Mouse (Mus musculus) testis, adult 2 months (tissue): ENCODE data around the gene Pdia2. TPM values are rescaled to one million over a fixed set of nuclear protein-coding genes. Genes with fewer than 3 reads are reported as not detected.
A peak's percentile ranks its signal among the peaks of the same experiment; 100 is the strongest.
"Not testable (repeated sequence)": the region's sequence is repeated elsewhere in the genome, so short reads cannot be mapped to it uniquely, and the experiment has no call there.

Experiments
- H3K27ac ChIP-seq: fragments of 200-500 bp; 2 replicates; pipeline ENCODE4 v1.5.1; 2012; ENCODE audit warnings: low read depth, low read length; ENCODE audit not compliant: control insufficient read depth, insufficient read depth
- H3K27me3 ChIP-seq: fragments of 200-500 bp; 2 replicates; pipeline ENCODE4 v1.6.1; 2012; ENCODE audit warnings: mild to moderate bottlenecking, low read length, moderate library complexity; ENCODE audit not compliant: control insufficient read depth, insufficient read depth
- H3K36me3 ChIP-seq: fragments of 200-500 bp; 2 replicates; pipeline ENCODE4 v1.6.1; 2012; ENCODE audit warnings: mild to moderate bottlenecking, low read length; ENCODE audit not compliant: control insufficient read depth, insufficient read depth
- H3K4me1 ChIP-seq: fragments of 200-500 bp; 2 replicates; pipeline ENCODE4 v1.6.1; 2012; ENCODE audit warnings: low read length; ENCODE audit not compliant: control insufficient read depth, insufficient read depth
- H3K4me3 ChIP-seq: fragments of 200-500 bp; 2 replicates; pipeline ENCODE4 v1.5.1; 2012; ENCODE audit warnings: low read depth, mild to moderate bottlenecking, low read length, moderate library complexity, mixed read lengths; ENCODE audit not compliant: control insufficient read depth
- CTCF ChIP-seq: fragments of 200-500 bp; IDR thresholded peaks from 2 replicates; pipeline ENCODE4 v1.5.1; 2012; ENCODE audit warnings: low read depth, mild to moderate bottlenecking, inconsistent platforms, low read length, moderate library complexity; ENCODE audit not compliant: control insufficient read depth, insufficient read depth, insufficient replicate concordance
- POLR2A ChIP-seq: fragments of 200-500 bp; IDR thresholded peaks from 2 replicates; pipeline ENCODE4 v1.6.1; 2012; ENCODE audit warnings: low read depth, mild to moderate bottlenecking, inconsistent platforms, low read length, moderate library complexity; ENCODE audit not compliant: control insufficient read depth
- polyA plus RNA-seq: library from polyadenylated mRNA; depleted of rRNA; stranded (reverse); fragments of >200 nt; gene quantifications from 2 replicates; pipeline ENCODE4 v1.2.3, GENCODE M21; 2012

The Pdia2 gene
- polyA plus RNA-seq, 1 experiment = not detected

DNA sequence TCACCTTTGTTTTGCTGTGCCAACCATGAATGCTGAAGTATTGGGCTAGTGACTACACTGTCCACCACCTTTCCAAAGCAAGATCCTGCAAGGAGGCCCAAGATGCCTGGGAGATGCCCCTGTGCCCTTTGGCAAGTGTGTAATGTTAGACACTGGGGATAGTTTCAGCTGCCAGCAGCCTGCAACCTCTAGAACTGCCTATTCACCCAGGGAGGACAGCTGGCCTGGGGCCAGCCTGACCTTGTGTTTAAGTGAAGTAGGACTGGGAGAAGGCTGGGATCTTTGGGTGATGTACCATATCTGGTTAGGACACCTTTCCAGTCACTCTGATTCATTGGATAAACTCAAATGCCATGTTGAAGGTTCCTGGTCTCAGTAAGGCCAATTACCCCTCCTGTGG lies 3.1 kb upstream of the Pdia2 start:
- TF ChIP-seq POLR2A (no peak), CTCF (no peak)
- H3K4me3 ChIP-seq = no peak overlapping the region
- H3K27ac ChIP-seq = no peak overlapping the region
- no peaks in the 10 kb centered on the region for H3K27me3 ChIP-seq
- no peaks in the 10 kb centered on the region for H3K36me3 ChIP-seq
- H3K4me1 ChIP-seq = peaks cover 36% of the 10 kb centered on the region

DNA sequence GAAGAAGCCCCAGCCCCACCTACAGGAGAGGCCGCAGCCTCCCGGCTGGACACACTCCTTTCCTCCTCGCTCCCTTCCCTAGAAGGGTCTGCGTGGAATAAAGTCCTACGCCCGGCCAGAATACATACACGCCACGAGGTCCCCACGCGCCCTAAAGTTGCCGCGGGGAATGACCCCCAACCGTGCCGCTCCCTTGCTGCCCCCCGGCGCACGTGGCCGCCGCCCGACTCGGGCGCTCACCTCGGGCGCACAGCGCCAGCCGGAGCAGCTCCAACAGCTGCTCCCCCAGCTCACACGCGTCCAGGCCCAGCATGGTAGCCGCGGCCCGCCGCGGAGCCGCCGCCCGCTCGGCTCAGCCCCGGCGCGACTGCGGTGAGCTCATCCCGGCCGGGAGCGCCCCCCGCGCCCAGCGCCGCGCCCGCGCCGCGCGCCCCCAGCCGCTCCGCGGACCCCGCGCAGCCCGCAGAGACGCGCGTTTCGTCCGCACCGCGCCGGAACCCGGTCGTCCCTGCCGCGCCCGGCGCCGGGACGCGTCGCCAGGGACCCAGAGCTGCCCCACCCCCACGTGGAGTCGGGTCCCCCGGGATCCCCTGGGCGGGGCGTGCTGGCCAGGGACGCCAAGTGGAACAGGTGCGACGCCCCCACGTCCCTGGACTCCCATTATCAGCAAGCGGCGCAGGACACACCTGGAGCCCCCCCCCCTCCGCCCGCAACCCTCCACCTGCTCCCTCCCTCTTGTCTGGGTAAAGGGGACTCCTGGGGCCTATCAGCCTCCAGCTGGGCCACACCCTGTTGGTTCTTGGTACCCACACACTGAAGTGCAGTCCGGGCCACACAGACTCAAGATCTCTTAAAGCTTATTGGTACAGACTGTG lies 2.2 kb upstream of the Pdia2 start:
- Histone ChIP-seq H3K4me3 (peak overlapping the region; percentile 82), H3K27me3 (no peaks in the 10 kb centered on the region), H3K36me3 (no peaks in the 10 kb centered on the region), H3K4me1 (peaks cover 36% of the 10 kb centered on the region), H3K27ac (no peak overlapping the region)
- TF ChIP-seq CTCF = no peak
- TF ChIP-seq POLR2A = no peak

DNA sequence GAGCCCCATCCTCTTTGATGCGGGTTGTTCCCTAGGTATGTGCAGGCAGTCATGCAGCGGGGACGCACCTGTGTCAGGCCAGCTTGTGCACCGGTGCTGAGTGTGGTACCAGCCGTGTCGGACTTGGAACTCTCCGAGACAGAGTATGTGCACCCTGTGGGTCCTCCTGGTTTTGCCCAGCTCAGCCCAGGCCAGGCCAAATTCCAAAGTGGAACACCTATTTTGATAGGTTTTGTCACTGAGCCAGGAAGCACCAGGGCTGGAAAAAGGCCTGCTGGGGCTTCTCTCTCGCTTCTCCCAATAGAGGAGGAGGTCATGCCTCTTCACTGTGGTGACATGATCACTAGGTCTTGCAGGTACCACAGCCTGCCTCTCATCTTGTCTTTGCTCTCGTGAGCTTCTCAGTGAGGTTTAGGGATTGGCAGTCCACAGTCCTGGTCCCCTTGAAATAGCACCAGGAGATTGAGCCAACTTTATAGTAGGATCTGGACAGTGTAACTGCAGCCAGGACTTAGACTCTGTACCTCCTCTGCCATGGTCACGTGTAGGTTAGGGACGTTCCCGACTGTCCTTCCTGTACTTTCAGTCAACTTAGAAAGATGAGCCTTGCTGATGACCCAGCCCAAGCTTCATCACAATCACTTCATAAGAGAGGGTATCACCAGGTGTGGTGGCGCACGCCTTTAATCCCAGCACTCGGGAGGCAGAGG lies 6.3 kb downstream of the Pdia2 start:
- Histone ChIP-seq H3K27me3 (no peaks in the 10 kb centered on the region), H3K36me3 (peaks cover 4% of the 10 kb centered on the region)
- TF ChIP-seq CTCF (no peak), POLR2A (no peak)

DNA sequence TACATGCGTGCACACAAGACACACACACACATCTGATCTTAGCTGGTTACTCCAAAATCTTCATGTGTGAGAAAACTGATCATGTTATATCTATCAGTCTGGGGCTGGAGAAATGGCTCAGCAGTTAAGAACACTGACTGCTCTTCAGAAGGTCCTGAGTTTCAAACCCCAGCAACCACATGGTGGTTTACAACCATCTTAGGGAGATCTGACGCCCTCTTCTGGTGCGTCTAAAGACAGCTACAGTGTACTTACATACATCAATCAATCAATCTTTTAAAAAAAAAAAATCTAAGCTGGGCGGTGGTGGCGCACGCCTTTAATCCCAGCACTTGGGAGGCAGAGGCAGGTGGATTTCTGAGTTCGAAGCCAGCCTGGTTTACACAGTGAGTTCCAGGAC lies 7.4 kb downstream of the Pdia2 start:
- H3K27ac ChIP-seq, H3K27me3 ChIP-seq, H3K36me3 ChIP-seq, H3K4me1 ChIP-seq, H3K4me3 ChIP-seq: not testable (repeated sequence)

More for the DNA sequence above, 6.3 kb downstream of the Pdia2 start:
- H3K27ac ChIP-seq = no peak overlapping the region
- H3K4me3 ChIP-seq = no peak overlapping the region
- no peaks in the 10 kb centered on the region for H3K4me1 ChIP-seq

DNA sequence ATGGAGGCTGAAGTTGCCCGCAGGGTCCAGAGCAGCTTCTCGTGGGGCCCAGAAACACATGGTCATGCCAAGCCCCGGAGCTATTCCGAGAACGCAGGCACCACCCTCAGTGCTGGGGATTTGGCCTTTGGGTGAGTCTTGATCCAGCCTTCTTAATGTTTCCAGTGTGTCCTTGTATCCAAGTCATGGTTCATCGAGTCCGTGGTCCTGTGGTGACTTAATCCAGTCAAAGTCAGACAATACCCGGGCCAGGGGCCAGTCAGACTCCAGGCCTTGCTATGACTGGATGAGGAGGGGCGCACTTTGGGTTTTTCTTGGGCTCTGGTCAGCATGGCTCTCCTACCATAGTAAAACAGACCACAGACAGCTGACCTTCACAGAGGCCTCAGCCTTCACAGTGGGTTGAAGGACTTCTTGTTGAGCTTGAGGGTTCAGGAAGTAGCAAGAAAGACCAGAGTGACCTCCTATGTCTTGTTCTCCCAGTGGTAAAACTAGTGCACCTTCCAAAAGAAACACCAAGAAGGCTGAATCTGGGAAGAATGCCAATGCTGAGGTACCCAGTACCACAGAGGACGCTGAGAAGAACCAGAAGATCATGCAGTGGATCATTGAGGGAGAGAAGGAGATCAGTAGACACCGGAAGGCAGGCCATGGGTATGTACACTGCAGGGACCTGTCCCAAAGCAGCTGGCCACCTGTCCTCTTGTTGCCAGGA lies 10.6 kb downstream of the Pdia2 start:
- TF ChIP-seq CTCF (no peak), POLR2A (no peak)
- Histone ChIP-seq H3K36me3 (peaks cover 8% of the 10 kb centered on the region), H3K27ac (no peak overlapping the region)

DNA sequence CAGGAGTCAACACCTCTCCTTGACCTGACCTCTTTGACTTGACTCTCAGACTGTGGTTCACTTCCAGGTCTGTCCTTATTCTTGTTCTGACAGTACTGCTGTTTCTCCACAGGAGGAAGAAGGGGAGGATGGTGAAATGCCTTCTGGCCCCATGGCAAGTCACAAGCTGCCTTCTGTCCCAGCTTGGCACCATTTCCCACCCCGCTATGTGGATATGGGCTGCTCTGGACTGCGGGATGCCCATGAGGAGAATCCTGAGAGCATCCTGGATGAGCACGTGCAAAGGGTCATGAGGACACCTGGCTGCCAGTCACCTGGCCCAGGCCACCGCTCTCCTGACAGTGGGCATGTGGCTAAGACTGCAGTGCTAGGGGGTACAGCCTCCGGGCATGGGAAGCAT lies 11.3 kb downstream of the Pdia2 start:
- no peak overlapping the region for H3K4me3 ChIP-seq
- H3K27me3 ChIP-seq = no peaks in the 10 kb centered on the region
- H3K36me3 ChIP-seq = peaks cover 7% of the 10 kb centered on the region
- H3K4me1 ChIP-seq = no peaks in the 10 kb centered on the region
- no peak overlapping the region for H3K27ac ChIP-seq
- TF ChIP-seq CTCF = no peak
- no peak for TF ChIP-seq POLR2A

More for the DNA sequence above, 10.6 kb downstream of the Pdia2 start:
- H3K4me1 ChIP-seq = no peaks in the 10 kb centered on the region
- no peaks in the 10 kb centered on the region for H3K27me3 ChIP-seq
- H3K4me3 ChIP-seq = no peak overlapping the region

DNA sequence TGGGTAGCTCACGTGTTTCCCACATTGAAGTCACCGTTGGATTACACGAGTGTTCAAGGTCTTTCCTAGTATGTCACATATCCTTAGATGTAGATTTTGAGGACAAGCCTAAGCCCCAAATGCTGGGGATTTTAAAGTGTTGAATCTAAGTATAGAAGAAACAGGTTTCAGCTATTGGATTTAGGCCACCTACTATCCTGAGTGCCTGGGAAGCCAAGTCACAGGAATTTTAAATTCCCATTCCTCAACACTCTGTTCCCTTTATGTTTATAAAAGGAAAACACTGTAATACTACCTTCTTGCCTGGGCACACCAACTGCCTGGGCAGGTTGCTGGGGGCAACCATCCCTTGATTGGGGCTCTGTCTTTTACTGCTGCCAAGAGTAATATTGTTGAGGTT lies 17.7 kb downstream of the Pdia2 start:
- H3K4me3 ChIP-seq = no peak overlapping the region
- peaks cover 6% of the 10 kb centered on the region for H3K36me3 ChIP-seq
- no peaks in the 10 kb centered on the region for H3K27me3 ChIP-seq
- no peak for TF ChIP-seq CTCF
- TF ChIP-seq POLR2A = no peak
- H3K27ac ChIP-seq = no peak overlapping the region
- no peaks in the 10 kb centered on the region for H3K4me1 ChIP-seq
